Mouse (Mus musculus) cerebellum, adult 2 months (tissue): ENCODE results near the gene Slc10a6.

Source experiments
- CTCF ChIP-seq: fragments of 200-500 bp; IDR thresholded peaks from 2 replicates; pipeline ENCODE4 v1.5.1; 2011; ENCODE audit warnings: low read depth, mild to moderate bottlenecking, control low read depth, low read length, moderate library complexity, borderline replicate concordance; ENCODE audit not compliant: insufficient read depth
- POLR2A ChIP-seq: fragments of 200-500 bp; IDR thresholded peaks from 2 replicates; pipeline ENCODE4 v1.6.1; 2011; ENCODE audit warnings: low read length, control low read depth, borderline replicate concordance; ENCODE audit not compliant: insufficient read depth

GRCm38 (mm10) chr5:103647320-103647719, 18.1 kb upstream of the Slc10a6 start:
- TF ChIP-seq CTCF (no peak), POLR2A (no peak)
